Mouse (Mus musculus) small intestine, adult 2 months (tissue): ENCODE data around the gene Chd1l.

Source experiments
- CTCF ChIP-seq: fragments of 200-500 bp; IDR thresholded peaks from 2 replicates; pipeline ENCODE4 v1.5.1; 2012; ENCODE audit warnings: low read depth, mild to moderate bottlenecking, control low read depth, inconsistent platforms, low read length, moderate library complexity, mixed read lengths; ENCODE audit not compliant: insufficient replicate concordance, insufficient read length; ENCODE audit errors: extremely low read depth
- POLR2A ChIP-seq: fragments of 200-500 bp; IDR thresholded peaks from 2 replicates; pipeline ENCODE4 v1.6.1; 2012; ENCODE audit warnings: low read depth, mild to moderate bottlenecking, control low read depth, inconsistent platforms, low read length, moderate library complexity

DNA sequence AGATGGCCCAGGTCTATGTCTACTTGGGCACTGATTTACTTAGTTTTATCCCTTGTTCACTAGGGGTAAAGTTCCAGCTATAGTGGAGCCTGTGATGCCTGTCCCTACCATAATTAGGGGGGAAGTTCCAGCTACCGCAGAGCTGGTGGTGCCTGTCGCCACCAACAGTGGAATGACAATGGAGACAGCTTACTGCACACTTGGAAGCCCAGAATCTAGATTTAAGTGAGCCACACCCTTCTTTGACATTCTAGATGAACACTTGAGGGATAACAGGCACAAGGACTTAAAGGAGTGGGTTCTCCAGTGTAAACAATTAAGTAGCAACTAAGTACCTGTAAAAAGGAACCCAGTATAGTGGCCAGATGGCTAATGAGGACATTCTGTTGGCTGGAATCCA lies 73.0 kb downstream of the Chd1l start:
- TF ChIP-seq CTCF, result no peak
- TF ChIP-seq POLR2A, result no peak
